Mouse (Mus musculus) E14TG2a.4 (cell line): ENCODE data around the gene Ranbp10.

ENCODE experiments used
- CTCF ChIP-seq: conservative IDR thresholded peaks from 2 replicates; pipeline ENCODE4 v1.5.1; 2014; ENCODE audit warnings: low read length
- POU5F1 ChIP-seq: IDR thresholded peaks from 2 replicates; pipeline ENCODE4 v1.6.1; 2014; ENCODE audit warnings: low read length, borderline replicate concordance

DNA sequence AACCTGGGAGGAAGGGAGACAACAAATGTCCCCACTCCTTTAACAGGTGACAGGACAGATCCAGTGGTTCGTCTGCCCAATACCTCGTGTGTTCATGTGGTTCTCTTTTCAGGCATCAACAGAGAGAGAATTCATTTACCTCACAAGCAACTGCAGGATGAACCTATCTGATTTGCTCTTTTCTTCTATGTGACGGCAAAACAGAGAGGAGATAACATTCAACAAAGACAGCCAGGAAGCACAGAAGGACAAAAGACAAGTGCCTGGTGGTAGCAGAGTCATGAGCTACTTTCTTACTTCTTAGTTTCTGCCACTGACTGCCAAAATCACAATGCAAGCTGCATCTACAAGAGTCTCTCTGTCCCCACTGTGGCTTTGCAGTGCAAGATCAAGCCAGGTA, 15.6 kb downstream of the Ranbp10 start:
- TF ChIP-seq CTCF: no peak
- TF ChIP-seq POU5F1: no peak
